Mouse (Mus musculus) embryo, embryonic 11 days (tissue): ENCODE data around the gene Timm17b.
A peak's percentile ranks its signal among the peaks of the same experiment; 100 is the strongest.

Source experiments
- DNase-seq: peaks from one replicate; pipeline ENCODE4 v3.0.0-alpha.2; 2015

Gene Timm17b

DNA sequence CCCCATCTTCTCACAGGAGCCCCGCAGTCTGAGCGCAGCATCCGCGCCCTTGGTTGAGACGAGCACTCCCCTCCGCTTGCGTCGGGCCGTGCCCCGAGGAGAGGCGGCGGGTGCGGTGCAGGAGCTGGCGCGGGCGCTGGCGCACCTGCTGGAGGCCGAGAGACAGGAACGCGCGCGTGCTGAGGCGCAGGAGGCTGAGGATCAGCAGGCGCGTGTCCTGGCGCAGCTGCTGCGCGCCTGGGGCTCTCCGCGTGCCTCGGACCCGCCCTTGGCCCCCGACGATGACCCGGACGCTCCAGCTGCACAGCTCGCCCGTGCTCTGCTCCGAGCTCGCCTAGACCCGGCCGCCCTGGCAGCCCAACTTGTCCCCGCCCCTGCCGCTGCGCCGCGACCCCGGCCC, 22.9 kb downstream of the Timm17b start:
- peak; percentile 47 for DNase-seq

DNA sequence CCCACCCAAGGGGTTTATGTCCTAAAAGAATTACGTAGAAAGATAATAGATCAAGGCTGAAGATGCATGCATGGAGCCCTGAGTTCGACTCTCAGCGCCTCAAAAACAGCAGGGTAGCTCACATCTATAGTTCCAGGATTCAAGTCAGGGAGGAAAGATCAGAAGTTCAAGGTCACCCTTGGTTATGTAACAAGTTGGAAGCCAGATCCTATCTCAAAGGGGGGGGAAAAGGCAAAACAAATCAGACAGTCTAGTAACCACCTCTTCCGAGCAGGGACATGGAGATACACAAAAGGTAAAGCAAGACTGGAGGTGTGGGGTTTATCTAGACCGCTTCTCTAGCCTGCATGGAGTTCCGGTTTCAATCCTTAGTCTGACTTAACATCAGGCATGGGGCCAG, 27.1 kb downstream of the Timm17b start:
- no peak for DNase-seq

DNA sequence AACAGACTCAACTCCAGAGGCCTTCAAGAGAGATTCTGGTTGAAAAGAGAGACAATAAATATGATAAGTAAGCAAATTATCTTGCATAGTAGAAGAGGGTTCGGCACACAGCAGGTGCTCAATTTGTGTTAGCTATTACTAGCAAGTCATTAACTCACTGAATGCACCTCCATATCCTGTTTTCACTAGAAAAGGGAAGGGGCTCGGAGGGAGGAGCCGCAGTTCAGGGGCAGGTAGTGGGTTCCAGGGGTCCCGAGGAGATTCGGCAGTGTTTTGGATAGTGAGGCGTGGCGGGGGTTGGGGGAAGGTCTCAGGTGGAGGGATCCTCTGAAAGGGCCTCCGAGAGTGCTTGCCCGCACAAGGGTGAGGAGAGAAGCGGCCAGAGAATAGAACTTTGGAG, 28.0 kb downstream of the Timm17b start:
- DNase-seq: no peak

DNA sequence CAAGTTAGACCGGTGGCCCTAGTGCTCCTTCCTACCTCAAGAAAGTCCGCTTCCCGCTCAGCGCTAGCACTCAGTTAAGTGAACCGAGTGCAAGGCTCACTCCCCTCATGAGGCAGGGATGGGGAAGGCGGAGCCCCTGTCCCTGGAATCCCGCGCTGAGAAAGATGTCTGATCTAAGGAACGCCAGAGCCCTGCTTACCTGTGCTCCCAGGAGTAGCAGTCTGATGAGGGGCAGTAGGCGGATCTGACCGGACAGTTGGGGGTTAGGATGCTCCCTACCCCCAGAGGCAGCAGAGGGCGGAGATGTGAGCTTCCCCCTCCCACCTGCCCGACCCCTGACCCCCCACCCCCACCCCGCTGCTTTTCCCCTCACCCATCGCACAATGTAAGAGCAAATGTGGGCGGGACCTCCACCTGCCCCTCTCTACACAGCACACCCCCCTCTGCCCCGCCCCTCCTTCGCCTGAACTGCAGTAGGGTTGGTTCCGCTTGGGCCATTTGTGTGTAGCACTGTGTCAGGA, 29.2 kb downstream of the Timm17b start, which contains the start of gene Eras:
TSS of gene Eras (minus strand) at position 338 of the 521 bp plus-strand sequence.
- no peak for DNase-seq

DNA sequence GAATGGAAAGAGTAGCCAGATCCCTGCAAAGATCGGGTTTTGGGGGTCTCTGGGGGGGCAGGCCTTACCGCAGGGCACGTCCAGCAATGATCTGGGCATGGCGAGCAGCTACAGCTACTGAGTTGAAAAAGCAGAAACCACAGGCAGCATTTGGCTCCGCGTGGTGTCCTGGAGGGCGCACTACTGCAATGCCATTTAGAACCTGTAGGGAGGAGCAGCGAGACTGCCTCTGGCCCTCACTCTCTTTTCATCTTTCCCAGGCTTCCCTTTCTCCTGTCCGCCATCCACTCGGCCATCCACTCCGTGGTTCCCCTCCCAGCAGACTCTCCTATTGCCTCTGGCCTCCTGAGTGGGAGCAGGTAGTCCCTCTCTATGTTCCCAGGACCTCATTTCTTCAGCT, 37.7 kb downstream of the Timm17b start:
- DNase-seq: no peak

DNA sequence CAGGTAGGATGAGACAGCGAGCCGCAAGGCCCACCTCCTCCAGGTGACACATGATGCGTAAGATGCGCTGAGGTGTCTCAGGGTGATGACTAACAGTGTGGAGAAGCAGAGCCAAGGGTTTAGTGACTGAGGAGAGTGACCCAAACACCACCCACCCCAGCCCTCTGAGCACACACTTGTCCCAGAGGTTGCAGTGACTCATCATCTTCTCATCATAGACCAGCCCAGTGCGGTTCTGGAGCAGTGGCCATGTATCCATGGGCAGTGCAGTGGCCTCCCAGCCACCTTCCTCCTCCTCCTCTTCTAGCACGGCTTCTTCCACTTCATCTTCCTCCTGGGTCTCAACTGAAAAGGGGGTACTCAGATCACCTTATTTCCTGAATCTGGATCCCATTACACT, 38.5 kb downstream of the Timm17b start:
- no peak for DNase-seq

DNA sequence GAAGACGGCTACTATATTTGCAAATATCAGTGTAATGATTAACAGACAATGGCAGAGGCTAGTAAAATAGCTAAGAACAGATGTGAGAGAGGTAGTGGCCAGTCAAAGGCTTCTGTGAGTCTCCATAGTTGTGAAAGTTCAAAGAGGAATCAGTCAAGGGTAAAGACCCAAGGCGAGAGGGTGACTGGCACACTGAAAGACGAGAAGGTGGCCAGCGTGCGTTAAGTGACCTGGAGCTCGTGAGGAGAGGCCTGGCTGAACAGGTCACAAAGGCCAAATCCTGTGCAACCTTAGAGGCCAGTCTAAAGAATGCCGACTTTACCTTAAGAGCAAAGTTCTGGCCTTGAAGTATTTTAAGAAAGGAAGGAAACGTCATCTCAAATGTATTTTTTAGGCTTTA, 46.5 kb downstream of the Timm17b start:
- no peak for DNase-seq

DNA sequence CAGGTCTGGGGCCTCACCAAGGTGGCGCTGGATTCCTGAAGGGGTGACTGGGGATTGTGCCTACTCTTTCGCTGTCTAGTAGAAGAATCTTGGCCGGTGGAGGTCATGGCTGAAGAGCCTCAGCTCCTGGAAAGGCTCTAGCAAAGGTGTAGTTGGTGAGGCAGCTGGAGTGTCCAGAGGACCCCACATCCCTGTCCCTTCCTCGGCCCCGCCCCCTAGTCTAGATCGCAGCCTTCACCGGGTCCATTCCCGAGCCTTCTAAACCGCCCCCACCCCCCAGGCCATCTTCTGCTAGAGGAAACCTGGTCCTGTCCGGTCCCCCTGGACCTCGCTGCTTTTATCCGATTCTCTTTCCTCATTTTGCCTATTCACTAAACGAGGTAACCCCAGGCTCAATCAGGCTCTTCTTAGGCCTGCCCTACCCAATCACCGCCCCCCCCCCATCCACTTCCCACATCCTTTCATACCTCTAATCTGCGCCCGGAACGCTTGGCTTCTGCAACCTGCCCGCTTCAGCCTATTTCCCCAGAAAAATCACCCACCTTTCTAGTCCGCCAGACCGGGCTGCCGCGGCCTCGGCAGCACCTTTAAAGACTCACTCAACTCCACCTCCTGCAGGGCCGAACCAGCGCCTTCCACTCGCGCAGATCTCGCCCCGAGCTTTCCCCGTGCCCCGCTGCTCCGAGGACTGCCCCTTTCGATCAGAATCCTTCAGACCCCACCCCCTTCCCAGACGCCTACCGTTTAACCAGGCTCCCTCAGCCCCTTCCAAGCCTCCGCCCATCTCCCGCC, 48.1 kb downstream of the Timm17b start, which contains the start of gene Hdac6:
TSS of gene Hdac6 (minus strand) at position 782 of the 792 bp plus-strand sequence.
- DNase-seq: no peak

DNA sequence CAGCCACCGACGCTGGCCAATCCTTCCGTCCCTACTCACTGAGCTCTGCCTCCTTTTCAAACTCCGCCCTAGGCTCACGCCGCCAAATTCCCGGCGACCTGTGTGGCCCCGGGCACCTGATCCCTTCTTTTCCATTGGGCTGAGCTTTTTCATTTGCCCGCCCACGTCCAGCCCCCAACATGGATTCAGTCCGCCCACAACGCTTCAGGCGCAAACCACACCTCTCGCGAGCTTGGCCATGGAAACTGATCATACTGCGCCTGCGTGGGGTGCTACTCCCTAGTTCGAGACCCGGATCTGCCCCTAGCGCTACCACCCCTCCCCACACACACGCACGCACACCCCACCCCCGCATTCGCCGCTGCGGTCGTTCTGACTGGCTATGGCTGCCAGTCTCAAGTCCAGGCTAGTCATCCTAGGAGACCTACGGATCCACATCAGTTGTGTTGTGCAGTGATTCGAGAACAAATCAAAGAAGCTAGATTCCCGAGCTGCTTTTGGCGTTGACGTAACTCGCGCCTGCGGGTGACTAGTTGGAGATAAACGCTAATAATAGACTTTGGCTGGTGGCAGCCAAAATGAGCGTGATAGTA, 48.8 kb downstream of the Timm17b start:
- peak; percentile 92 for DNase-seq

DNA sequence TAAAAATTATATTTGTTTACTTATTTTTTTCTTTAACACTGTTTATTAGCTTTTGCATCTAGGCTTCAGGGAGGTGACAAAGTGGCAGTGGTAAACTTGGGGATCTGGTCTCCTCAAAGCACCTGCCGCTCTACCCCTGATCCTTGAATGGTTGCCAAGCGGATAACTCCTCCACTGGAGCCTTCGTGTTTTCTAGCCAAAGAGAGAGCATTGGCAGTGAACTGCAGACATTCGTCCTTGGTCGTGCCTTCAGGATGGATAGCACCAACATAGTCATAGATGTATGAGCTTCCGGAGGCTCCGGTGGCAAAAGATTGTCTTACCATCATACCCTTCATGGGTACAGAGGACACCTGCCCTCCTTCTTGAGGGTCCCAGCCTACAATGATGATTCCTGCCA, 50.9 kb downstream of the Timm17b start:
- DNase-seq: no peak
